Mouse (Mus musculus): ENCODE results near the gene Dock8. TPM values are rescaled to one million over a fixed set of nuclear protein-coding genes. Genes with fewer than 3 reads are reported as not detected.

Gene Dock8
- total and polyA plus RNA-seq, 3 experiments, result 9.8 to 37.5 (median 22.4) TPM

- Histone ChIP-seq H3K27ac (ENCODE audit: insufficient read depth, low read depth) (no peak overlapping the region), H3K79me2 (replicated peaks; ENCODE audit: control insufficient read depth, extremely low read depth, insufficient read depth, poor library complexity, severe bottlenecking) (no peaks in the 10 kb centered on the region), H3K9ac (ENCODE audit: insufficient read depth, low read depth) (no peak overlapping the region), H3K4me1 (ENCODE audit: control insufficient read depth in 1 of 2, insufficient read depth in 2 of 2) (peaks cover 2 to 23% of the 10 kb centered on the region in 2 experiments), H3K9me3 (replicated peaks; ENCODE audit: low read length) (no peaks in the 10 kb centered on the region), H3K4me2 (ENCODE audit: insufficient read depth, low read depth, poor library complexity, severe bottlenecking) (no peak overlapping the region), H3K4me3 (replicated peaks in 1 of 3; ENCODE audit: low read depth in 2 of 3, low read length in 2 of 3, poor library complexity in 1 of 3) (no peak overlapping the region), H3K27me3 (replicated peaks) (no peaks in the 10 kb centered on the region), H3K36me3 (replicated peaks in 1 of 2; ENCODE audit: control insufficient read depth in 1 of 2, insufficient read depth in 1 of 2, low read length in 1 of 2) (no peaks in the 10 kb centered on the region)
- TF ChIP-seq JUN (IDR thresholded peaks at IDR 0.05; ENCODE audit: insufficient read depth, low read depth, low read length) (no peak), KAT2A (IDR thresholded peaks at IDR 0.05; ENCODE audit: insufficient replicate concordance, low read length) (no peak), USF2 (conservative IDR thresholded peaks at IDR 0.05; ENCODE audit: low read depth, low read length) (no peak), EP300 (IDR thresholded peaks at IDR 0.05; ENCODE audit: low read length) (no peak), MYC (IDR thresholded peaks at IDR 0.05; ENCODE audit: low read depth, low read length) (no peak)
- dilution Hi-C loops (cut with MboI; ENCODE audit: extremely low pct_ligation_motif_present, extremely low pct_unique_long_range_greater_than_20kb, low sequenced_read_pairs) (no loop called here), in situ Hi-C loops (cut with MboI; ENCODE audit: low pct_ligation_motif_present, low pct_unique_long_range_greater_than_20kb, low sequenced_read_pairs) (no loop called here)
- DNase-seq (ENCODE audit: extremely low read depth), result no peak
These were observed 26.5 kb upstream of the Dock8 start for GRCm38 (mm10) chr19:24972701-24973390.

GRCm38 (mm10) chr19:24977991-24978390, 21.3 kb upstream of the Dock8 start:
- in situ Hi-C loops (cut with MboI; ENCODE audit: low pct_ligation_motif_present, low pct_unique_long_range_greater_than_20kb, low sequenced_read_pairs), result no loop called here
- H3K27me3 ChIP-seq (replicated peaks), result no peaks in the 10 kb centered on the region
- no peak overlapping the region for H3K4me3 ChIP-seq (replicated peaks in 1 of 3; ENCODE audit: low read depth in 2 of 3, low read length in 2 of 3, poor library complexity in 1 of 3)
- no peaks in the 10 kb centered on the region for H3K36me3 ChIP-seq (replicated peaks in 1 of 2; ENCODE audit: control insufficient read depth in 1 of 2, insufficient read depth in 1 of 2, low read length in 1 of 2)
- H3K9ac ChIP-seq (ENCODE audit: insufficient read depth, low read depth), result no peak overlapping the region
- dilution Hi-C loops (cut with MboI; ENCODE audit: extremely low pct_ligation_motif_present, extremely low pct_unique_long_range_greater_than_20kb, low sequenced_read_pairs), result no loop called here
- peaks cover 4 to 9% of the 10 kb centered on the region in 2 experiments; a peak in 2 of 4 replicates for H3K4me1 ChIP-seq (ENCODE audit: control insufficient read depth in 1 of 2, insufficient read depth in 2 of 2)
- no peak for DNase-seq (ENCODE audit: extremely low read depth)
- H3K9me3 ChIP-seq (replicated peaks; ENCODE audit: low read length), result no peaks in the 10 kb centered on the region
- no peak overlapping the region for H3K27ac ChIP-seq (ENCODE audit: insufficient read depth, low read depth)
- TF ChIP-seq IRF4 (IDR thresholded peaks at IDR 0.05; ENCODE audit: low read depth, low read length), result no peak
- no peak for TF ChIP-seq TCF12 (IDR thresholded peaks at IDR 0.05; ENCODE audit: low read depth, low read length)
- H3K4me2 ChIP-seq (ENCODE audit: insufficient read depth, low read depth, poor library complexity, severe bottlenecking), result no peak overlapping the region
- H3K79me2 ChIP-seq (replicated peaks; ENCODE audit: control insufficient read depth, extremely low read depth, insufficient read depth, poor library complexity, severe bottlenecking), result no peaks in the 10 kb centered on the region

- in situ Hi-C loops (cut with MboI; ENCODE audit: low pct_ligation_motif_present, low pct_unique_long_range_greater_than_20kb, low sequenced_read_pairs), result no loop called here
These were observed 20.2 kb upstream of the Dock8 start for GRCm38 (mm10) chr19:24978852-24979842.

More at GRCm38 (mm10) chr19:24978852-24979842, 20.2 kb upstream of the Dock8 start:
- no peaks in the 10 kb centered on the region for H3K9me3 ChIP-seq (replicated peaks; ENCODE audit: low read length)
- no peak overlapping the region for H3K4me3 ChIP-seq (replicated peaks in 1 of 3; ENCODE audit: low read depth in 2 of 3, low read length in 2 of 3, poor library complexity in 1 of 3)
- no peaks in the 10 kb centered on the region for H3K36me3 ChIP-seq (replicated peaks in 1 of 2; ENCODE audit: control insufficient read depth in 1 of 2, insufficient read depth in 1 of 2, low read length in 1 of 2)
- no peak overlapping the region for H3K27ac ChIP-seq (ENCODE audit: insufficient read depth, low read depth)
- no peak overlapping the region for H3K9ac ChIP-seq (ENCODE audit: insufficient read depth, low read depth)
- H3K4me1 ChIP-seq (ENCODE audit: control insufficient read depth in 1 of 2, insufficient read depth in 2 of 2), result peaks cover 6 to 17% of the 10 kb centered on the region in 2 experiments; a peak in 3 of 4 replicates
- no peaks in the 10 kb centered on the region for H3K79me2 ChIP-seq (replicated peaks; ENCODE audit: control insufficient read depth, extremely low read depth, insufficient read depth, poor library complexity, severe bottlenecking)
- TF ChIP-seq NRF1 (IDR thresholded peaks at IDR 0.05; ENCODE audit: low read depth, low read length), result no peak
- no peak for TF ChIP-seq JUN (IDR thresholded peaks at IDR 0.05; ENCODE audit: insufficient read depth, low read depth, low read length)
- no peak for TF ChIP-seq ZKSCAN1 (IDR thresholded peaks at IDR 0.05; ENCODE audit: borderline replicate concordance, low read depth, low read length)
- no peak for TF ChIP-seq UBTF (IDR thresholded peaks at IDR 0.05; ENCODE audit: low read depth, low read length)
- TF ChIP-seq CTCF (conservative IDR thresholded peaks at IDR 0.05 in 1 of 2, IDR thresholded peaks at IDR 0.05 in 1 of 2; ENCODE audit: low read depth in 2 of 2, low read length in 2 of 2), result no peak
- no peak for TF ChIP-seq BHLHE40 (IDR thresholded peaks at IDR 0.05; ENCODE audit: low read depth, low read length)
- no peak for TF ChIP-seq JUND (conservative IDR thresholded peaks at IDR 0.05; ENCODE audit: low read depth, low read length)
- TF ChIP-seq TCF12 (IDR thresholded peaks at IDR 0.05; ENCODE audit: low read depth, low read length), result no peak
- no peak for TF ChIP-seq ZMIZ1 (IDR thresholded peaks at IDR 0.05; ENCODE audit: low read depth, low read length)
- TF ChIP-seq GABPA (IDR thresholded peaks at IDR 0.05; ENCODE audit: insufficient replicate concordance, low read depth, low read length), result no peak
- no peak for TF ChIP-seq MAX (IDR thresholded peaks at IDR 0.05; ENCODE audit: low read length)
- TF ChIP-seq ZC3H11A (IDR thresholded peaks at IDR 0.05; ENCODE audit: low read depth, low read length), result no peak
- TF ChIP-seq IRF4 (IDR thresholded peaks at IDR 0.05; ENCODE audit: low read depth, low read length), result no peak
- no peak for TF ChIP-seq POLR2AphosphoS2 (IDR thresholded peaks at IDR 0.05; ENCODE audit: low read depth, low read length)
- no peaks in the 10 kb centered on the region for H3K27me3 ChIP-seq (replicated peaks)
- H3K4me2 ChIP-seq (ENCODE audit: insufficient read depth, low read depth, poor library complexity, severe bottlenecking), result no peak overlapping the region
- DNase-seq (ENCODE audit: extremely low read depth), result no peak
- dilution Hi-C loops (cut with MboI; ENCODE audit: extremely low pct_ligation_motif_present, extremely low pct_unique_long_range_greater_than_20kb, low sequenced_read_pairs), result no loop called here
